Mouse (Mus musculus) left cerebral cortex, adult 18-20 months (tissue): ENCODE results near the gene Zfp334. TPM values are rescaled to one million over a fixed set of nuclear protein-coding genes. Genes with fewer than 3 reads are reported as not detected.
A peak's percentile ranks its signal among the peaks of the same experiment; 100 is the strongest.

ENCODE experiments used
- DNase-seq, 2 experiments: peaks; one replicate each; pipeline ENCODE4 v3.0.0; 2021 to 2022; ENCODE audit warnings: low spot score in 2 of 2, mixed read lengths in 1 of 2
- long read RNA-seq, 2 experiments: library from polyadenylated mRNA; stranded (forward); transcript quantifications; one replicate each; pipeline ENCODE4 v2.0.0; 2021
- total RNA-seq, 2 experiments: library from RNA; stranded (reverse); gene quantifications; 2 replicates each; pipeline ENCODE4 v1.2.3; 2021

The Zfp334 gene
- total RNA-seq, result 10 to 100 TPM; 16.1 to 17.4 TPM
- long read RNA-seq, experiment 1, full-length matches to known transcripts, result 8 of 16 reads
- long read RNA-seq, experiment 1, partial matches to known transcripts, result 0 of 16 reads
- long read RNA-seq, experiment 1, other reads (novel, unspliced or antisense), result 8 of 16 reads
- long read RNA-seq, experiment 2, full-length matches to known transcripts, result 3 of 8 reads
- long read RNA-seq, experiment 2, partial matches to known transcripts, result 0 of 8 reads
- long read RNA-seq, experiment 2, other reads (novel, unspliced or antisense), result 5 of 8 reads

DNA sequence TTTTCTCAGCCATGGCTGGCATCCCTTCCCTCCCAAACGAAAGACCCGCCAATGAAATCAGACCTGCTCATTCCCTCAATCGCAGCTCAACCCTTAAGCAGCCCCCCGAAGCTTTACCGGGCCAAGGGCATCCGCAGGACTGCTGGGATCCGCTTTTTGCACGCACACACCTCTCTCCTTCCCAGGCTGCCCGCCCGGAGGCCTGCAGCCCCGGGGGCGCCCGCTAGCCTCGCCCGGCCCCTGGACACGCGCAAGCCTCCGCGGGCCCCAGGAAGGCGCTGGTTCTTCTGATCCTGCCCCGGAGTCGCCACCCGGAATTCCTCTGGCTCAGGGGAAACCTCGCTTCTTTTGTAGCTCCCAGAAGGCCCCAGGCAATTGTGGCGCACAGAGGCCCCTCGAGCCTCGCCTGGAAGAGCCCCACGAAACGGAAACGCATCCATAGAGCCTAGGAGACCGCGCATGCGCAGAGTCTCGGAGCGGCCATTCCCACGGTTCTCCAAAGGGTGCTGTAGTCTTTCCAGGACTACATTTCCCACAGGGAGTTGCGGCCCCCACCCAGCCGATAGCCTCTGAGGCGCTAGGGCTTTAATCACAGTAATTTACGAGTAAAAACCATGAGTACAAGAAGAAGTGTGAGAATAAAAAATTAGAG lies at the start of gene Zfp334:
TSS of gene Zfp334 (minus strand) at position 416 of the 652 bp plus-strand sequence.
- peak; percentile 96 to 97 for DNase-seq

GRCm38 (mm10) chr2:165428694-165429093 lies 40.6 kb upstream of the Zfp334 start:
- DNase-seq, result no peak

- DNase-seq, result no peak
Measured at GRCm38 (mm10) chr2:165420195-165420594, 32.1 kb upstream of the Zfp334 start.

DNA sequence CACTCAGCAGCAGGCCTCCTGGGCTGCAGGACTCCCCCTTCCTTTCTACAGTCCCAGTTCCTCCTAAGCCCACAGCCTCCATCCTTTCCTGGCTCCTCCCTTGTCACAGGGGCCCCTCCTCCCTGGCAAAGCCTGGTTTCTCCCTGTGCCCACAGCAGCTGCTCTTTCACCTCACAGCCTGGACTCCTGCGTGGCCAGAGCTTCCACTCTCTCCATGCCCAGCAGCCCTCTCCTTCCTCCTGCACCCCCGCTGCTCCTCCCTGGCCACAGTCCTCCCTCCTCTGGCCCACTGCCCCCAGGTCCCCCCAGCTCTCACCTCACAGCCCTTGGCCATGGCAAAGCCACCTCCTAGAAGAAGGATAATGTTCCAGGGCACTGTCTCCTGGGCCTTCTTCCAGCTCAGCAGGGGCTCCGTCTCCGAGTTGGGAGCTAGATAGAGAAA lies 31.6 kb upstream of the Zfp334 start:
- peak in 1 of 2 experiments; percentile 28 for DNase-seq

DNA sequence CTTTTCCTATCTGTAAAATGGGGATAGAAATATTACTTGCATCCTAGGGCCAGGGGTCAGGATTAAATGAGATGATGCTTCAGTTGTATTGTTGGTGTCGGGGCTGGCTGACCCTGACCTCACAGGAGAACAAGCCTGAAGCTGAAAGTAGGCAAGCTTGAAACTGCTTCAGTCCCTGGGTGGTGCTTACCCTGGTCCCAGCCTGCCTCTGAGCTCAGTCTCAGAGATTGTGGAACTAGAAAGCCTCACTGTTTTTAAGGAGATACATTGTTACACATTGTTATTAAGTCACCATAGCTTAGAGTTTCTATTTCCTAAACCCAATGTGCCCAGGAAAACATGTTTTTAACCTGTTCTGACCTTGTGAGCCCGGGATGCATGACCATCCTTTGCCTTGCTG lies 30.5 kb upstream of the Zfp334 start:
- no peak for DNase-seq

- DNase-seq, result peak; percentile 67 to 70
Measured at GRCm38 (mm10) chr2:165417291-165417690, 29.2 kb upstream of the Zfp334 start.

DNA sequence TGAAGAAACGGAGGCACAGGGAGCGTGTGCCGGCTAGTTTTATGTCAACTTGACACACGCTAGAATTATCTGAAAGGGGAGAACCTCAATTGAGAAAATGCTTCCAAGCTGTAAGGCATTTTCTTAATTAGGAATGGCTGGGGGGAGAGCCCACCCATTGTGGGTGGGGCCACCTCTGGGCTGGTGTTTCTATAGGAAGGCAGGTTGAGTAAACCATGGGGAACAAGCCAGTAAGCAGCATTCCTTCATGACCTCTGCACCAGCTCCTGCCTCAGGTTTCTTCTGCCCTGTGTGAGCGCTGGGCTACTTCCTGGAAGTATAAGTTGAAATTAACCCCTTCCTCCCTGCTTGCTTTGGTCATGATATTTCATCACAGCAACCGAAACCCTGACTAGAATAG lies 27.7 kb upstream of the Zfp334 start:
- no peak for DNase-seq

DNA sequence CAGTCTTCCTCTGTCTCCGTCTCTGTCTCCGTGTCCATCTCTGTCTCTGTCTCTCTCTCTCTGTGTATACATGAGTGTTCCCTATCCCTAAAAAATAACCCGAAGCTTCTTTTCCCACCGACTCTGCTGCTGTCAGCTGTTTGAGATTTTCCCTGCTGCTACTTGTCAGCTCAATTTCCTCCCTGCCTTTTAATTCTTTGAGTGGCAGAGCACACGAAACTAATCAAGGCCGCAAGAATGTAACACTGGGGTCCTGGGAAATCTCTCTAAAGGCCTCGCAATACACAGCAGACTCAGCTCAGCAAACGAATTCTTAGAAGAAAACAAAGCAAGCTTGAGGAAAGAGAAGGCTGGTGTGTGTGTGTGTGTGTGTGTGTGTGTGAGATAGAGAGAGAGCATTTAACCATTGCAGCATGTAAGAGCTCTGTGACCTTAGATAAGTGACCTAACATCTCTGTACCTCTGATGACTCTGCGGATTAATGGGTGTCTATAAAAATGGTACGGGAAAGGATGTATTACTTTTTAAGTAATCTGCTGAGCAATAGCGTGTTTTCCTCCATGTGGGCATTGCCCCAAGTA lies 27.2 kb upstream of the Zfp334 start:
- DNase-seq, result no peak

GRCm38 (mm10) chr2:165414321-165414720 lies 26.3 kb upstream of the Zfp334 start:
- no peak for DNase-seq

- DNase-seq, result no peak
Measured at GRCm38 (mm10) chr2:165413884-165414283, 25.8 kb upstream of the Zfp334 start.

DNA sequence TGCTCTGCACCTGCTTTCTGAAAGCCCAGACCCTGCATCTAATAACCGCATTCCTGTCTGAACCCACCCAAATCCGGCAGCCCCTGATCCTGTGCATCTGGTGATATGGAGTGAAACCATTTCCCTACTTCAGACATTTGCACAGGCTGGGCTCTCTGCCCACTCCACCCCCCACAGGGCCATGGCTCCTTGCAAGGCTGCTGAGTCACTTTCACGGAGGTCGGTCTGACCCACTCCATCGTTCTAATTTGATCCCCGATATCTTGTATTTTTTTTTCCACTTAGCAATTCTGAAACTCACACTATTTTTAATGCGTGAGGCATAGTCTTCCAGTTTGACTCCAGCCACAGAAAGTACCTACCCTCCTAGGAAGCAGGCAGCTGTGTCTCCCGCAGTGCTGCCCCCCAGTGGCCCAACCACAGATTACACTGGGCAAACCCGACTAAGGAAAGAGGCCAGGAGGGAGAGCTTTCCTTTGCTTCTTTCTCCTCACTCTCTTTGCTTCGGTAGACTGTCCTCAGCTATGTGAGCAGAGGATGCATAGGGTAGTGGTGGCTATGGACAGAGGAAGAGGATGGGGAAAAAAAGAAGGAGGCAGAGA lies 19.7 kb upstream of the Zfp334 start:
- DNase-seq, result peak; percentile 83 to 91

GRCm38 (mm10) chr2:165405351-165405750 lies 17.3 kb upstream of the Zfp334 start:
- peak; percentile 61 to 77 for DNase-seq

- no peak for DNase-seq
Measured at GRCm38 (mm10) chr2:165404951-165405350, 16.9 kb upstream of the Zfp334 start.

DNA sequence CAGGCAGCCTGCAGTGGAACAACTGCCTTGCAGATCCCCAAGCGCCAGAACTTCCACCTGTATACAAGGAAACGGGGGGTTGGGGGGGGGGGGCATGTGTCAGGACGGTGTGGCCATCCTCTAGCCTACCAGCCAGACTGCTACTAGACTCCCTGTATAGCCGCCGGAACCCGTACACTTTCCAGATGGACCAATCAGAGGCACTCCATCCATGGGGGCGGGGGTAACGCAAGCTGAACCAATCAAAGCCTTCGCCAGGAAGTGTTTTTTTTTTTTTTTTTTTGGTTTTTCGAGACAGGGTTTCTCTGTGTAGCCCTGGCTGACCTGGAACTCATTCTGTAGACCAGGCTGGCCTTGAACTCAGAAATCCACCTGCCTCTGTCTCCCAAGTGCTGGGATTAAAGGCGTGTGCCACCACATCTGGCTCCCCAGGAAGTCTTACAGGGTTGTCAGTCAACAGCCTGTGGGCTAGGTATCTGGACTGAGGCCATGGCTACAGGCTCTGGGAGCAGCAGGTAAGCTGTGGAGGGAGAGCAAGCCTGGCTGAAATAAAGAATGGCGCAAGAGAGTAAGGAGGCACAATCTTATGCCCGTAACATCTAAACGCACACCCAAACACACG lies 10.2 kb upstream of the Zfp334 start:
- DNase-seq, result no peak

- DNase-seq, result no peak
Measured at GRCm38 (mm10) chr2:165397502-165398163, 9.6 kb upstream of the Zfp334 start.

DNA sequence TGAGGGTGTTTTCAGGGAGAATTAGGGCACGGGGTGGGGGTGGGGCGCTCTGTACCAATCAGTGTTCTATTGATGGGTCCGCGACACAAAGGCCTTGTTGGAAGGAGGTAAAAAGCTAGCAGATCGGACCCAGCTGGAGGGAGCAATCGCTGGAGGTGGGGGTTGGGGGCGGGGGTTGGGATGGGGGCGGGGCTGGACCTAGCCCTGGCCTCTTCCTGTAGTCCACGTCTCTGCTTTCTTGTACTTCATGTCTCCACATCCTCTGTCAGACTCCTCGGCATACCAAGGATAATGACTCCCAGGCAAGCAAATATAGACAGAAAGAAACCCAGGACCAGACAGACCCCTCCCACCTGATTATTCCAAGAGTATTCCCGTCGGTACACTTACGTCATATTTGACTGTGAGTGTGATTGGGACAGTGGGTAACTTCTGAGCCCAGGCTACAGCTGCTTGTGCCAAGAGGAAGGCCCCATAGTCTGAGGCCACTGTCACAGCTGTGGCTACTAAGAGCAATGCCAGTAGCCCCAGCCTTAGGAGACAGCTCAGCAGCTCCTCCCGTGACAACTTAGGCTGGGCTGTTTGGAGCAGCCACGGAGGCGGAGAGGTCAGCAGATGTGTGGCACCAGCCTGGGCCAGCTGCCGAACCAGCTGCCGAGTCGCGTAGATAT lies 8.9 kb upstream of the Zfp334 start:
- DNase-seq, result no peak

DNA sequence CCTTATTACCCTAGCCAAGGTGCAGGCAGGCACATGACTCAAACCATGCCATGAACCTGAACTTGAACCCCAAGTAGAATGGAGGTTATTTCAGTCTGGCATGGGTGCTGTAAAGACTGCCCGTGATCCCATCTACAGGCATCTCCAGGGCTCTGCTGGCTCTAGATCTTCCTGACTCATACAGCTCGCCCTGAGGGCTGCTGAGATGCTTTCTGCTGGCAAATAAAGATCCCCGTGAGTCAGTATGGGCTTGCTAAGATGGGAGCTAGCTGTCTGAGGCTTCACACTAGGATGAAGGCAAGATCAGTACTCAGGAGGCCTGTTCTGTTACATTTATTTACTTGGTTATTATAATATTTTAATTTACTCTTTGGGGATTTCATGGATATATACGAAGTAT lies 4.1 kb upstream of the Zfp334 start:
- peak in 1 of 2 experiments; percentile 24 for DNase-seq

- peak; percentile 50 to 65 for DNase-seq
Measured at GRCm38 (mm10) chr2:165391561-165391960, 3.5 kb upstream of the Zfp334 start.

GRCm38 (mm10) chr2:165389299-165389952 lies 1.4 kb upstream of the Zfp334 start:
- no peak for DNase-seq

GRCm38 (mm10) chr2:165387370-165387769 lies 689 bp downstream of the Zfp334 start:
- no peak for DNase-seq
